Mouse (Mus musculus) midbrain, postnatal 0 days (tissue): ENCODE results near the gene Iltifb. TPM values are rescaled to one million over a fixed set of nuclear protein-coding genes. Genes with fewer than 3 reads are reported as not detected.
A peak's percentile ranks its signal among the peaks of the same experiment; 100 is the strongest.
"Not testable (repeated sequence)": the region's sequence is repeated elsewhere in the genome, so short reads cannot be mapped to it uniquely, and the experiment has no call there.

Experiments used
- ATAC-seq: fragments of 200-750 bp; cut with Nextera tagmentation; 2 replicates; pipeline ENCODE4 v1.8.0; 2017; ENCODE audit warnings: moderate number of reproducible peaks, mild to moderate bottlenecking, moderate TSS enrichment, moderate library complexity; ENCODE audit not compliant: low FRiP score
- DNase-seq: peaks from one replicate; pipeline ENCODE4 v3.0.0-alpha.2; 2015; ENCODE audit warnings: low spot score
- H3K27ac ChIP-seq: fragments of 300-500 bp; sonication (generic); 2 replicates; pipeline ENCODE4 v1.5.1; 2014; ENCODE audit warnings: low read depth, mild to moderate bottlenecking, low read length, mixed read lengths
- H3K27me3 ChIP-seq: fragments of 300-500 bp; sonication (generic); 2 replicates; pipeline ENCODE4 v1.6.1; 2014; ENCODE audit warnings: low read length, control low read depth, mixed read lengths; ENCODE audit not compliant: insufficient read depth
- H3K36me3 ChIP-seq: fragments of 300-500 bp; sonication (generic); 2 replicates; pipeline ENCODE4 v1.6.1; 2014; ENCODE audit warnings: low read length, control low read depth, mixed read lengths; ENCODE audit not compliant: insufficient read depth
- H3K4me1 ChIP-seq: fragments of 300-500 bp; sonication (generic); 2 replicates; pipeline ENCODE4 v1.6.1; 2014; ENCODE audit warnings: mild to moderate bottlenecking, control low read depth, antibody characterized with exemption, low read length, mixed read lengths; ENCODE audit not compliant: insufficient read depth
- H3K4me2 ChIP-seq: fragments of 300-500 bp; sonication (generic); 2 replicates; pipeline ENCODE4 v1.6.1; 2014; ENCODE audit warnings: low read depth, mild to moderate bottlenecking, low read length, mixed read lengths; ENCODE audit not compliant: poor library complexity, severe bottlenecking
- H3K4me3 ChIP-seq: fragments of 300-500 bp; sonication (generic); 2 replicates; pipeline ENCODE4 v1.5.1; 2014; ENCODE audit warnings: low read depth, mild to moderate bottlenecking, low read length, moderate library complexity
- H3K9ac ChIP-seq: fragments of 300-500 bp; sonication (generic); replicated peaks from 2 replicates; pipeline ENCODE4 v1.6.1; 2014; ENCODE audit warnings: mild to moderate bottlenecking, low read length, moderate library complexity, mixed read lengths; ENCODE audit not compliant: poor library complexity, severe bottlenecking
- H3K9me3 ChIP-seq: fragments of 300-500 bp; sonication (generic); 2 replicates; pipeline ENCODE4 v1.6.1; 2016; ENCODE audit warnings: low read length, control low read depth
- CTCF ChIP-seq: IDR thresholded peaks from 2 replicates; pipeline ENCODE4 v1.5.1; 2016; ENCODE audit warnings: antibody characterized with exemption, mild to moderate bottlenecking
- WGBS: fragments of 180-500 bp; shearing (Covaris S2); extraction: QIAGEN DNeasy Blood & Tissue Kit; methylation state at CpG from one replicate; pipeline ENCODE4 v1.1.7; 2014; 5-methylcytosine and 5-hydroxymethylcytosine counted together
- polyA plus RNA-seq: library from polyadenylated mRNA; unstranded; fragments of >200 nt; fragmentation: Nextera tagmentation; extraction: Ambion mirVana; gene quantifications from 2 replicates; pipeline ENCODE4 v1.2.1, GENCODE M21; 2015
- total RNA-seq: library from RNA; depleted of rRNA; stranded (reverse); fragments of >200 nt; gene quantifications from 2 replicates; pipeline ENCODE4 v1.2.3, GENCODE M21; 2014

Gene Iltifb
- total and polyA plus RNA-seq, 2 experiments from 2014 or later = 1.4 to 2.9 TPM

GRCm38 (mm10) chr10:118278069-118278468 lies 16.8 kb downstream of the Iltifb start:
- not testable (repeated sequence) for H3K9ac ChIP-seq, H3K27me3 ChIP-seq, H3K9me3 ChIP-seq, H3K4me1 ChIP-seq, ATAC-seq, H3K4me3 ChIP-seq, H3K4me2 ChIP-seq, H3K36me3 ChIP-seq, DNase-seq, H3K27ac ChIP-seq
- no CpG with 5 or more reads among the region's 4 CpGs for WGBS

- not testable (repeated sequence) for ATAC-seq, H3K27me3 ChIP-seq, H3K36me3 ChIP-seq, DNase-seq, H3K4me3 ChIP-seq, H3K4me2 ChIP-seq, H3K4me1 ChIP-seq, H3K9ac ChIP-seq, H3K27ac ChIP-seq, H3K9me3 ChIP-seq
- WGBS = no CpG with 5 or more reads among the region's 2 CpGs
Measured at GRCm38 (mm10) chr10:118271416-118271815, 23.4 kb downstream of the Iltifb start.

- not testable (repeated sequence) for H3K4me1 ChIP-seq, H3K4me3 ChIP-seq, H3K27ac ChIP-seq, H3K27me3 ChIP-seq, H3K9ac ChIP-seq, DNase-seq, ATAC-seq, H3K36me3 ChIP-seq, H3K4me2 ChIP-seq, H3K9me3 ChIP-seq
- no CpG with 5 or more reads among the region's 8 CpGs for WGBS
Measured at GRCm38 (mm10) chr10:118268812-118269211, 26.0 kb downstream of the Iltifb start.

GRCm38 (mm10) chr10:118258388-118258787 lies 36.5 kb downstream of the Iltifb start, which contains the start of gene Gm32802:
Gene Gm32802, plus strand, starts transcription at chr10:118258688.
- not testable (repeated sequence) for H3K4me3 ChIP-seq, H3K27ac ChIP-seq, H3K4me1 ChIP-seq, DNase-seq, H3K36me3 ChIP-seq, ATAC-seq, H3K27me3 ChIP-seq, H3K9me3 ChIP-seq, H3K4me2 ChIP-seq, H3K9ac ChIP-seq
- WGBS = no CpG with 5 or more reads among the region's 13 CpGs

GRCm38 (mm10) chr10:118250852-118251295 lies 44.0 kb downstream of the Iltifb start:
- ATAC-seq = 0 out of 2 replicates have a peak, but pooled peaks have one; percentile 13
- Histone ChIP-seq H3K27me3 (no peaks in the 10 kb centered on the region), H3K9ac (no peak overlapping the region), H3K4me2 (no peak overlapping the region), H3K36me3 (no peaks in the 10 kb centered on the region), H3K9me3 (no peaks in the 10 kb centered on the region), H3K27ac (no peak overlapping the region), H3K4me1 (no peaks in the 10 kb centered on the region), H3K4me3 (no peak overlapping the region)
- peak; percentile 76 for DNase-seq
- peak; percentile 76 for TF ChIP-seq CTCF
- 42% methylated on average over 10 of the region's 10 CpGs for WGBS

- not testable (repeated sequence) for H3K4me2 ChIP-seq, H3K9ac ChIP-seq, H3K27me3 ChIP-seq, ATAC-seq, H3K27ac ChIP-seq, H3K4me3 ChIP-seq, H3K36me3 ChIP-seq, H3K4me1 ChIP-seq, H3K9me3 ChIP-seq
- peak; percentile 15 for DNase-seq
- WGBS = 76% methylated on average over 11 of the region's 11 CpGs
Measured at GRCm38 (mm10) chr10:118249006-118249595, 45.7 kb downstream of the Iltifb start.

GRCm38 (mm10) chr10:118240680-118241079 lies 54.2 kb downstream of the Iltifb start, which contains the start of gene Gm32717:
Gene Gm32717, minus strand, starts transcription at chr10:118240780.
- not testable (repeated sequence) for H3K4me2 ChIP-seq, H3K27me3 ChIP-seq, DNase-seq, H3K9ac ChIP-seq, H3K4me1 ChIP-seq, H3K4me3 ChIP-seq, H3K9me3 ChIP-seq, H3K27ac ChIP-seq, H3K36me3 ChIP-seq, ATAC-seq
- WGBS = no CpG with 5 or more reads among the region's 13 CpGs
